Mouse (Mus musculus) left cerebral cortex, postnatal 14 days (tissue): Measurements from ENCODE around the gene Oas1d. TPM values are rescaled to one million over a fixed set of nuclear protein-coding genes. Genes with fewer than 3 reads are reported as not detected.
"Not testable (repeated sequence)": the region's sequence is repeated elsewhere in the genome, so short reads cannot be mapped to it uniquely, and the experiment has no call there.

Experiments
- DNase-seq, 2 experiments: peaks; one replicate each; pipeline ENCODE4 v3.0.0; 2021 to 2022; ENCODE audit warnings: low spot score in 2 of 2, mixed read lengths in 1 of 2
- intact Hi-C: fragments of 180-260 bp; cut with DNase I; formaldehyde crosslinking; loops from one replicate; pipeline ENCODE4 v1.15.1; 2025
- long read RNA-seq, 2 experiments: library from polyadenylated mRNA; stranded (forward); transcript quantifications; one replicate each; pipeline ENCODE4 v2.0.0; 2021
- total RNA-seq, 2 experiments: library from RNA; stranded (reverse); gene quantifications; 2 replicates each; pipeline ENCODE4 v1.2.3; 2021

The Oas1d gene
- not detected for total RNA-seq
- long read RNA-seq, experiment 1, result 0 reads
- long read RNA-seq, experiment 2, result 0 reads

- intact Hi-C loops, DNase-seq: not testable (repeated sequence)
These were observed at the start of gene Oas1d for GRCm38 (mm10) chr5:120914204-120914603. TSS of gene Oas1d (plus strand) at chr5:120914536.

GRCm38 (mm10) chr5:120865336-120865860 is 48.9 kb upstream of the Oas1d start:
- intact Hi-C loops, result no loop called here
- no peak for DNase-seq

- intact Hi-C loops, result no loop called here
- DNase-seq, result no peak
These were observed 44.8 kb upstream of the Oas1d start for GRCm38 (mm10) chr5:120869436-120870015.

GRCm38 (mm10) chr5:120870081-120870480 is 44.3 kb upstream of the Oas1d start:
- DNase-seq, result no peak
- intact Hi-C loops, result no loop called here

- intact Hi-C loops, result no loop called here
- peak; percentile 12 to 14 for DNase-seq
These were observed 43.6 kb upstream of the Oas1d start for GRCm38 (mm10) chr5:120870782-120871181.

GRCm38 (mm10) chr5:120871469-120871868 is 42.9 kb upstream of the Oas1d start:
- DNase-seq, result no peak
- intact Hi-C loops, result no loop called here

- intact Hi-C loops, DNase-seq: not testable (repeated sequence)
These were observed 37.5 kb upstream of the Oas1d start for GRCm38 (mm10) chr5:120876839-120877238.

GRCm38 (mm10) chr5:120877407-120877806 is 36.9 kb upstream of the Oas1d start:
- intact Hi-C loops, DNase-seq: not testable (repeated sequence)

- DNase-seq, intact Hi-C loops: not testable (repeated sequence)
These were observed 35.5 kb upstream of the Oas1d start for GRCm38 (mm10) chr5:120878803-120879202.

- DNase-seq, intact Hi-C loops: not testable (repeated sequence)
These were observed 32.7 kb upstream of the Oas1d start for GRCm38 (mm10) chr5:120881681-120882080.

- DNase-seq, intact Hi-C loops: not testable (repeated sequence)
These were observed 26.9 kb upstream of the Oas1d start, which contains the start of gene Oas1g for GRCm38 (mm10) chr5:120887413-120887812. TSS of gene Oas1g (minus strand) at chr5:120887613.

GRCm38 (mm10) chr5:120887831-120888230 is 26.5 kb upstream of the Oas1d start:
- intact Hi-C loops, result no loop called here
- no peak for DNase-seq

- intact Hi-C loops, result not testable (repeated sequence)
These were observed 26.0 kb upstream of the Oas1d start for GRCm38 (mm10) chr5:120888294-120888815.

GRCm38 (mm10) chr5:120890026-120890425 is 24.3 kb upstream of the Oas1d start:
- intact Hi-C loops, result no loop called here
- no peak for DNase-seq

More at GRCm38 (mm10) chr5:120888294-120888815, 26.0 kb upstream of the Oas1d start:
- DNase-seq, result not testable (repeated sequence)

GRCm38 (mm10) chr5:120890991-120891390 is 23.3 kb upstream of the Oas1d start:
- DNase-seq, result no peak
- intact Hi-C loops, result no loop called here

- intact Hi-C loops, DNase-seq: not testable (repeated sequence)
These were observed 22.6 kb upstream of the Oas1d start for GRCm38 (mm10) chr5:120891566-120892242.

- no peak for DNase-seq
- intact Hi-C loops, result no loop called here
These were observed 22.1 kb upstream of the Oas1d start for GRCm38 (mm10) chr5:120892243-120892660.

GRCm38 (mm10) chr5:120893866-120894265 is 20.5 kb upstream of the Oas1d start:
- DNase-seq, intact Hi-C loops: not testable (repeated sequence)

- DNase-seq, intact Hi-C loops: not testable (repeated sequence)
These were observed 19.6 kb upstream of the Oas1d start for GRCm38 (mm10) chr5:120894692-120895091.

- intact Hi-C loops, result no loop called here
- no peak for DNase-seq
These were observed 19.0 kb upstream of the Oas1d start for GRCm38 (mm10) chr5:120895231-120895900.
